ENCODE assay signal across 29 mouse cellular contexts in genomic region chr13:109844828-109845227, GRCm38 (mm10).
DNase-seq lines count a peak whose midpoint lies in the region; ATAC-seq and TF ChIP-seq lines count a peak whose summit lies in the region.
"Had no signal": no experiment of that assay in that cellular context is flagged by ENCODE, and none has a peak within 500 bp of the region (broad histone marks: within the 10 kb centered on the region; RNA-seq: fewer than 3 reads in every experiment).

No protein-coding gene starts in this region.

- ATAC-seq in inflammation-experienced regulatory T-cells, adult 6 months, result peak; percentile 72
- no peak for ATAC-seq in midbrain, postnatal 0 days (ENCODE audit: low FRiP score)
- ATAC-seq: forebrain, embryonic 16.5 days; hindbrain, postnatal 0 days had no signal

- H3K4me1 ChIP-seq in midbrain, postnatal 0 days (ENCODE audit: insufficient read depth, low read length), result no peaks in the 10 kb centered on the region
- H3K4me1 ChIP-seq: hindbrain, embryonic 12.5 days; kidney, embryonic 15.5 days; limb, embryonic 13.5 days had no signal

- 87% methylated on average over 6 of the region's 6 CpGs for WGBS in midbrain, postnatal 0 days

- H3K36me3 ChIP-seq in midbrain, postnatal 0 days (ENCODE audit: insufficient read depth, low read length), result no peaks in the 10 kb centered on the region
- H3K36me3 ChIP-seq: hindbrain, embryonic 12.5 days; kidney, embryonic 15.5 days; limb, embryonic 13.5 days had no signal

- no peak overlapping the region for H3K4me3 ChIP-seq in midbrain, postnatal 0 days (ENCODE audit: low read depth, low read length)
- H3K4me3 ChIP-seq: erythroblast, embryonic 14.5 days; hindbrain, embryonic 12.5 days; kidney, embryonic 15.5 days; layer of hippocampus, adult 2 months; limb, embryonic 13.5 days had no signal

- intact Hi-C loops in heart, postnatal 25 days (cut with DNase I), result no loop called here

- no peak overlapping the region for H3K9ac ChIP-seq in midbrain, postnatal 0 days (replicated peaks; ENCODE audit: low read length, poor library complexity, severe bottlenecking)
- H3K9ac ChIP-seq: hindbrain, embryonic 12.5 days; kidney, embryonic 15.5 days; limb, embryonic 13.5 days had no signal

- TF ChIP-seq CTCF in midbrain, postnatal 0 days (IDR thresholded peaks at IDR 0.05), result no peak

- H3K27ac ChIP-seq in midbrain, postnatal 0 days (ENCODE audit: low read depth, low read length), result no peak overlapping the region
- H3K27ac ChIP-seq: hindbrain, embryonic 12.5 days; hindbrain, postnatal 0 days; kidney, embryonic 15.5 days; layer of hippocampus, adult 2 months; limb, embryonic 13.5 days; stomach, postnatal 0 days had no signal

- H3K4me2 ChIP-seq in midbrain, postnatal 0 days (ENCODE audit: low read depth, low read length, poor library complexity, severe bottlenecking), result no peak overlapping the region
- H3K4me2 ChIP-seq: hindbrain, embryonic 12.5 days; kidney, embryonic 15.5 days; limb, embryonic 13.5 days; liver, embryonic 11.5 days had no signal

- peak; percentile 61 for DNase-seq in CD4-positive helper T cell, adult 2 months (ENCODE audit: low read depth, low spot score)
- peak; percentile 6 to 46 for DNase-seq in CD8-positive naive resting alpha-beta T cell, adult 2 months (ENCODE audit: low read depth in 2 of 2, low spot score in 2 of 2)
- peak; percentile 59 for DNase-seq in thymus, postnatal 14 days
- DNase-seq in spleen, adult 12 weeks (ENCODE audit: low spot score), result no peak
- DNase-seq in heart, postnatal 25 days (ENCODE audit: low spot score), result no peak
- no peak for DNase-seq in frontal cortex, postnatal 10 days (ENCODE audit: low spot score in 2 of 2)
- no peak for DNase-seq in midbrain, postnatal 0 days (ENCODE audit: low spot score)
- DNase-seq: adrenal gland, postnatal 14 days; cerebellum, adult 11-12 months; cerebellum, adult 9-11 months; gastrocnemius, postnatal 10 days; heart, postnatal 36 days; kidney, adult 18-20 months; kidney, postnatal 36 days; lung, postnatal 4 days; midbrain, embryonic 14.5 days; right cerebral cortex, postnatal 25 days; spleen, adult 18-20 months had no signal

- H3K9me3 ChIP-seq in midbrain, postnatal 0 days (ENCODE audit: low read length), result no peaks in the 10 kb centered on the region
- H3K9me3 ChIP-seq: G1E; hindbrain, embryonic 12.5 days; kidney, embryonic 15.5 days; limb, embryonic 13.5 days had no signal

- H3K27me3 ChIP-seq in midbrain, postnatal 0 days (ENCODE audit: insufficient read depth, low read length), result no peaks in the 10 kb centered on the region
- H3K27me3 ChIP-seq: hindbrain, embryonic 12.5 days; kidney, embryonic 15.5 days; limb, embryonic 13.5 days had no signal

Comparison
In these comparisons a context has a peak if more than half of its experiments do, and no peak if none do; other contexts are left out.
1. DNase-seq: peak in CD4-positive helper T cell, adult 2 months (single experiment), CD8-positive naive resting alpha-beta T cell, adult 2 months (2 of 2) and thymus, postnatal 14 days (single experiment); none in spleen, adult 12 weeks (single experiment), heart, postnatal 25 days (single experiment), frontal cortex, postnatal 10 days (0 of 2) and midbrain, postnatal 0 days (single experiment).